In genomic region chr7:29335841-29336671, GRCm38 (mm10) we compare ENCODE assay signal across 25 mouse cellular contexts. TPM values are rescaled to one million over a fixed set of nuclear protein-coding genes. Genes with fewer than 3 reads are reported as not detected.
DNase-seq lines count a peak whose midpoint lies in the region; ATAC-seq lines count a peak whose summit lies in the region.
"Had no signal": no experiment of that assay in that cellular context is flagged by ENCODE, and none has a peak within 500 bp of the region (broad histone marks: within the 10 kb centered on the region; RNA-seq: fewer than 3 reads in every experiment).

No protein-coding gene starts in this region.

- peaks cover 47% of the 10 kb centered on the region for H3K4me1 ChIP-seq in liver, embryonic 11.5 days (replicated peaks; ENCODE audit: control insufficient read depth, insufficient read depth, low read length)
- H3K4me1 ChIP-seq in liver, embryonic 13.5 days (replicated peaks), result peaks cover 79% of the 10 kb centered on the region
- H3K4me1 ChIP-seq: neural tube, embryonic 13.5 days had no signal

- no peak overlapping the region for H3K4me2 ChIP-seq in liver, embryonic 11.5 days
- no peak overlapping the region for H3K4me2 ChIP-seq in liver, embryonic 13.5 days
- H3K4me2 ChIP-seq: embryonic facial prominence, embryonic 13.5 days; forebrain, embryonic 12.5 days; heart, embryonic 12.5 days; hindbrain, embryonic 14.5 days; neural tube, embryonic 13.5 days had no signal

- H3K27me3 ChIP-seq in liver, embryonic 11.5 days (replicated peaks; ENCODE audit: control insufficient read depth, insufficient read depth, low read length), result no peaks in the 10 kb centered on the region; the same call in 1 of the 2 replicates
- no peaks in the 10 kb centered on the region for H3K27me3 ChIP-seq in liver, embryonic 13.5 days
- H3K27me3 ChIP-seq: embryonic facial prominence, embryonic 13.5 days; forebrain, embryonic 12.5 days; neural tube, embryonic 13.5 days had no signal

- H3K27ac ChIP-seq in liver, embryonic 11.5 days (ENCODE audit: low read depth, low read length), result no peak overlapping the region
- H3K27ac ChIP-seq in liver, embryonic 13.5 days, result peak overlapping the region; percentile 48; the same call in 1 of the 2 replicates
- H3K27ac ChIP-seq: embryonic facial prominence, embryonic 13.5 days; forebrain, embryonic 12.5 days; heart, adult 2 months; hindbrain, embryonic 14.5 days; neural tube, embryonic 13.5 days had no signal

- peaks cover 6% of the 10 kb centered on the region; the same call in 1 of the 2 replicates for H3K36me3 ChIP-seq in liver, embryonic 11.5 days (ENCODE audit: control insufficient read depth, insufficient read depth, low read length)
- peaks cover 25% of the 10 kb centered on the region for H3K36me3 ChIP-seq in liver, embryonic 13.5 days

- DNase-seq in adrenal gland, adult 2 months, result peak; percentile 69
- DNase-seq in adrenal gland, postnatal 4 days (ENCODE audit: low spot score in 2 of 2), result no peak
- no peak for DNase-seq in liver, embryonic 11.5 days (ENCODE audit: low spot score)
- DNase-seq in liver (no peak), NIH3T3 (ENCODE audit: low read depth) (peak; percentile 39)
- DNase-seq in liver, embryonic 13.5 days, result no peak
- DNase-seq in kidney, adult 18-20 months, result no peak
- DNase-seq: cerebellum, adult 11-12 months; embryo, embryonic 11 days; forebrain, postnatal 0 days; heart, adult 2 months; heart, postnatal 4 days; kidney, postnatal 14 days; lung, adult 18-20 months; lung, postnatal 4 days had no signal

- H3K9ac ChIP-seq in liver, embryonic 11.5 days (ENCODE audit: low read depth, low read length), result 0 out of 2 replicates have a peak overlapping the region, but pooled peaks have one; percentile 22
- H3K9ac ChIP-seq in liver, embryonic 13.5 days, result 0 out of 2 replicates have a peak overlapping the region, but pooled peaks have one; percentile 15
- H3K9ac ChIP-seq: embryonic facial prominence, embryonic 13.5 days; forebrain, embryonic 12.5 days; forebrain, postnatal 0 days; heart, embryonic 12.5 days; hindbrain, embryonic 14.5 days; neural tube, embryonic 13.5 days had no signal

- H3K9me3 ChIP-seq in liver, embryonic 11.5 days (ENCODE audit: control insufficient read depth, low read length), result no peaks in the 10 kb centered on the region
- no peaks in the 10 kb centered on the region for H3K9me3 ChIP-seq in liver, embryonic 13.5 days (replicated peaks)
- H3K9me3 ChIP-seq: embryonic facial prominence, embryonic 13.5 days; forebrain, embryonic 12.5 days; heart, embryonic 12.5 days; neural tube, embryonic 13.5 days had no signal

- no peak overlapping the region for H3K4me3 ChIP-seq in liver, embryonic 11.5 days (ENCODE audit: low read depth, low read length)
- H3K4me3 ChIP-seq in liver, embryonic 13.5 days (replicated peaks), result no peak overlapping the region
- H3K4me3 ChIP-seq: embryonic facial prominence, embryonic 13.5 days; forebrain, embryonic 12.5 days; heart, adult 2 months; heart, embryonic 12.5 days; left cerebral cortex, adult 2 months; neural tube, embryonic 13.5 days had no signal

- no peak for ATAC-seq in liver, embryonic 11.5 days (replicated peaks; ENCODE audit: low FRiP score)
- no peak for ATAC-seq in liver, embryonic 13.5 days (ENCODE audit: low read depth)
- ATAC-seq in megakaryocyte, adult 5-6 weeks (ENCODE audit: poor library complexity, severe bottlenecking), result no peak
- ATAC-seq: activated CD4-positive, CD25-positive, alpha-beta regulatory T cell, adult 4 months; forebrain, postnatal 0 days; intestine, postnatal 0 days; lung, postnatal 0 days had no signal

- WGBS in liver, embryonic 11.5 days, result 75% methylated on average over 6 of the region's 6 CpGs
- WGBS in liver, embryonic 13.5 days (ENCODE audit: insufficient replicate concordance), result 70% methylated on average over 6 of the region's 6 CpGs

RNA-seq across cellular contexts. Expression of gene Dpf1, which starts 32.3 kb away (rescaled TPM):
- 1 to 10 TPM; 1.5 to 3.3 TPM for total RNA-seq in adrenal gland, adult 2 months (2021)
- polyA plus RNA-seq in adrenal gland, adult 2 months (2012; rRNA removed), result 2.9 and 3.1 TPM in 2 replicates
- 1 to 10 TPM; 5.0 to 5.7 TPM for total RNA-seq in adrenal gland, postnatal 4 days (2021)
- 6.1 and 7.5 TPM in 2 replicates for polyA plus RNA-seq in liver, embryonic 11.5 days (2014; fragmentation: Nextera tagmentation; extraction: Ambion mirVana)
- polyA plus RNA-seq in liver, embryonic 13.5 days (2015; fragmentation: Nextera tagmentation; extraction: Ambion mirVana), result 1.7 and 2.3 TPM in 2 replicates
- total RNA-seq in megakaryocyte, adult 5-6 weeks (2015), result not detected in 2 replicates
- total RNA-seq in megakaryocyte, adult 5-6 weeks (2017), result not detected in 2 replicates
- polyA plus RNA-seq: activated CD4-positive, CD25-positive, alpha-beta regulatory T cell, adult 4 months had no signal

RNA-seq across cellular contexts. Expression of gene Ppp1r14a, which starts 46.9 kb away (rescaled TPM):
- 1 to 10 TPM; 5.5 to 9.8 TPM for total RNA-seq in adrenal gland, adult 2 months (2021)
- polyA plus RNA-seq in adrenal gland, adult 2 months (2012; rRNA removed), result 9.2 and 12.1 TPM in 2 replicates
- total RNA-seq in adrenal gland, postnatal 4 days (2021), result 10 to 100 TPM; 14.3 to 15.0 TPM
- polyA plus RNA-seq in liver, embryonic 11.5 days (2014; fragmentation: Nextera tagmentation; extraction: Ambion mirVana), result 6.0 and 6.9 TPM in 2 replicates
- polyA plus RNA-seq in liver, embryonic 13.5 days (2015; fragmentation: Nextera tagmentation; extraction: Ambion mirVana), result 3.2 and 3.6 TPM in 2 replicates
- not detected in 2 replicates for total RNA-seq in megakaryocyte, adult 5-6 weeks (2015)
- not detected in 2 replicates for total RNA-seq in megakaryocyte, adult 5-6 weeks (2017)
- polyA plus RNA-seq: activated CD4-positive, CD25-positive, alpha-beta regulatory T cell, adult 4 months had no signal

RNA-seq across cellular contexts. Expression of gene Spint2, which starts 54.3 kb away (rescaled TPM):
- 10 to 100 TPM; 44.3 to 53.9 TPM for total RNA-seq in adrenal gland, adult 2 months (2021)
- 61.1 and 90.2 TPM in 2 replicates for polyA plus RNA-seq in adrenal gland, adult 2 months (2012; rRNA removed)
- 10 to 100 TPM; 46.1 to 85.1 TPM for total RNA-seq in adrenal gland, postnatal 4 days (2021)
- 51.6 and 53.7 TPM in 2 replicates for polyA plus RNA-seq in liver, embryonic 11.5 days (2014; fragmentation: Nextera tagmentation; extraction: Ambion mirVana)
- polyA plus RNA-seq in liver, embryonic 13.5 days (2015; fragmentation: Nextera tagmentation; extraction: Ambion mirVana), result 24.9 and 25.2 TPM in 2 replicates
- 6.1 and 7.3 TPM in 2 replicates for total RNA-seq in megakaryocyte, adult 5-6 weeks (2015)
- 2.6 and 5.3 TPM in 2 replicates for total RNA-seq in megakaryocyte, adult 5-6 weeks (2017)

Comparison
In these comparisons a context has a peak if more than half of its experiments do, and no peak if none do; other contexts are left out.
1. DNase-seq: peak in adrenal gland, adult 2 months (single experiment) and NIH3T3 (single experiment); none in adrenal gland, postnatal 4 days (0 of 2), liver, embryonic 11.5 days (single experiment), liver (single experiment), liver, embryonic 13.5 days (single experiment) and kidney, adult 18-20 months (single experiment).
2. RNA of gene Ppp1r14a, which starts 46.9 kb away (total RNA-seq): 14.3 to 15.0 TPM in adrenal gland, postnatal 4 days and 5.5 to 9.8 TPM in adrenal gland, adult 2 months; not detected in megakaryocyte, adult 5-6 weeks; every median in the first group is over 4 times any median in the second.
3. RNA of gene Spint2, which starts 54.3 kb away (total RNA-seq): 46.1 to 85.1 TPM in adrenal gland, postnatal 4 days and 44.3 to 53.9 TPM in adrenal gland, adult 2 months; 2.6 to 7.3 TPM in megakaryocyte, adult 5-6 weeks; every median in the first group is over 4 times any median in the second.